Mouse (Mus musculus): Measurements from ENCODE around the gene Gm7714. TPM values are rescaled to one million over a fixed set of nuclear protein-coding genes. Genes with fewer than 3 reads are reported as not detected.

The Gm7714 gene
- not detected in 2 replicates for polyA plus RNA-seq (2012)

DNA sequence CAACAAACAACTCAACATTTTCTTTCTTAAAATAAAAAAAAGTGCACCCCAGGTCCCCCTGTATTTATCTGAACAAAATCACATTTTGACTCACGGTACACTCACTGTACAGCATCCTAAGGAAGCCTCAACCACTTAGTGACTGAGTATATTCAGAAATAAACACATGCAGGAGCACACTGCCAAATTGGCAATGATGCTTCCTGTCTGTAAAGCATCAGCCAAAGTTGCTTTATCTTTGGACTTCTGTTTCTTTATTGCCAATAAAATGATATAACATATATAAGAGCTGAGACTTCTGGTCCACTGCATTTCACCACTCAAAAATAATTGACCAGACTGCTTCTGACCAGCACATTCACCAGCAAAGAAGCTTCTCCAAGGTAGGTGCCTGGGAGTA, at the start of gene Gm7714:
TSS of gene Gm7714 (plus strand) at position 301 of the 400 bp plus-strand sequence.
- TF ChIP-seq GATA1 (IDR thresholded peaks at IDR 0.05; ENCODE audit: low read length): no peak

DNA sequence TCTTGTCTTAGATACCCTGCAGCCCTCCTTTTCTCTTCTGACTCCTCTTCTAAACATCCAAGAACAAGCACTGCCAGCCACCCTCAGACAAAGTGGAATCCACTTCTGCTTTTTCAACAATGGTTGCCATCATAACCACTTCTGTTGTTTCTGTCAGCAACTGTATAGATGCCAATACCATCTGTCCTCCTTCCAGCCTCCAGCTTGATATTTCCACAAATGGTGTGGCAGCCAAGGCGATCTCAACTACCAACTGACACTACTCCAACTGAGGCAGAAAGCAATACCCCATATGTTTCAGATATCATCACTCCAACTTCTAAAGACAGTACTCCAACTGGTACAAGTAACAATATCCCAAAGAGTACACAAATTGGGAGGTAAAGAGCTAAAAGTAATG, 12.2 kb upstream of the Gm7714 start:
- no peak for TF ChIP-seq GATA1 (IDR thresholded peaks at IDR 0.05; ENCODE audit: low read length)

DNA sequence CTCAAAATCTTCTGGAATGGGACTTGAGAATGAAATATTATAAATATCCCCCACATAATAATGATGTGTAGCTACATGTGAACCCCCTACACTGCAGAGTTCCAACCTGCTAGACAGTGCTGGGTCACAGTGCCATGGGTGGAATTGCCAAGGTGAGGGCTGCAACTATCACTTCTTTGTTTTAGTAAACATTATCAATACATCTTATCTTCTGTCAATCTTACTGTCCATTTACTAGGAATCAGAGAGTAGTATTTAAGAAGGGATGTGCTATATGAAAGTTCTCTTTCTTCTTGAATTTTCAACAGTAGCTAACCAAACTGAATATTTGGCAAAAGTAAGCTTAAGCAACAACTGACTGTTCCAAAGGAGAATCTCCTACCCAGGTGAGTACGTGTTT, 48.3 kb downstream of the Gm7714 start, which contains the start of gene Prol1:
TSS of gene Prol1 (plus strand) at position 301 of the 400 bp plus-strand sequence.
- TF ChIP-seq GATA1 (IDR thresholded peaks at IDR 0.05; ENCODE audit: low read length): no peak

Other genes with a start within 250 kb of the Gm7714 start
- gene Smr2, start 182.4 kb upstream of the Gm7714 start, polyA plus RNA-seq (2012): not detected in 2 replicates
- not detected in 2 replicates for gene Gm11116, start 157.4 kb upstream of the Gm7714 start, polyA plus RNA-seq (2012)
- gene Gm11115, start 114.8 kb upstream of the Gm7714 start, polyA plus RNA-seq (2012): not detected in 2 replicates
- gene Prol1, start 48.4 kb downstream of the Gm7714 start, polyA plus RNA-seq (2012): not detected in 2 replicates
- not detected in 2 replicates for gene Amtn, start 107.2 kb downstream of the Gm7714 start, polyA plus RNA-seq (2012)
- gene Ambn, start 187.1 kb downstream of the Gm7714 start, polyA plus RNA-seq (2012): not detected in 2 replicates
- not detected in 2 replicates for gene Enam, start 219.1 kb downstream of the Gm7714 start, polyA plus RNA-seq (2012)

Data from G1E-ER4 (cell line).